Mouse (Mus musculus): ENCODE measurements at regions not wholly inside any gene's neighbourhood (a gene's known extent, or its start where the extent isn't known, plus 50 kb on each side); places are given as distances from the start of the nearest gene placed in this dataset.

DNA sequence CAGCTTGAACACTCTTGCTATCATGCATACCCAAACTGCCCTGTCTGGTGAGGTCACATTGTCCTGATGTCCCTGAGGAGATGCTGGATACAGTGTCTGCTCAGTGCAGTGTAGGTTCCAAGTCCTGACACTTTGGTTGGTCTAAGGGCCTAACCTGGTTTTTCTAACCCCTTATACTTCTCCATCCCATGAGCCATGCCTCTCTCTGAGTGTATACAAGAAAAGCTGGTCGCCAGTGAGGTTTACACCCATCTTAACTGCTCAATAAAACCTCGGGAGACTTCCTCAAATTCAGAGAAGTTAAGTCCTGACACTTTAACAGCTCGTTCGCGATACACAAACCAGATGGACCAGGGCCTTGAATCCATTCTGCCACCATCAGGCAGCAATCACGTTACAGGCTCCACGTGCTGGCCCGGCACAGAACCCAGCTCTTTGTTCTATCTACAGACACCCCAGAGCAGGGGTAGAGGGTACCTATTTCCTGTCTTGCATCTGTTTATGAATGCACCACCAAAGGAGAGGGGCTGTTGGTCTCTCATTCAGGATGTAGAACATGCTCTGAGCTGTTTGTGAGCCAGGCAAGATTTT lies 320.0 kb upstream of the Tbx3 start:
- Histone ChIP-seq H3K4me3 (ENCODE audit: insufficient read depth, low read length) (no peak overlapping the region), H3K4me1 (ENCODE audit: control insufficient read depth, insufficient read depth, low read length) (no peaks in the 10 kb centered on the region), H3K27ac (ENCODE audit: insufficient read depth, low read length) (no peak overlapping the region)
- TF ChIP-seq POLR2A (IDR thresholded peaks at IDR 0.05; ENCODE audit: extremely low read depth, insufficient read depth, low read length), result no peak
- no peak for TF ChIP-seq CTCF (IDR thresholded peaks at IDR 0.05; ENCODE audit: extremely low read depth, insufficient read depth, low read length)

DNA sequence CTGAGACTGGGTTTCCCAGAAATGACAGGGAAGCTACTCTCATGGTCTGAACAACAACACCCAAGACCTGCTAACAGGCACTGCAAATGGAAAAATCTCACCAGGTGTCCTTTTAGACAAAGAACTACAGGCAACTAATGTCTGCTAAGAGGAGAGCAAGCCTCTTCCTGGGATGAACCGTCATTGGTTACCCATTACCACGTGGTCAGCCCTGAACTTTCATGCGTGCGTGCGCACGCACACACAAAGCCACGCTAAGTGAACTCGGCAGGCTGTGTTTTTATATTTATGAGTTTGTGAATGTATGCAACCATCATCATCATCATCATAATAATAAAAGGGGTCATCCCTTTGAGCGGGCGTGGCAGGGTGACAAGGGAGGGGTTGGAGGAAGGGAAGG lies 315.0 kb upstream of the Tbx3 start:
- H3K4me3 ChIP-seq (ENCODE audit: insufficient read depth, low read length), result no peak overlapping the region
- no peaks in the 10 kb centered on the region for H3K4me1 ChIP-seq (ENCODE audit: control insufficient read depth, insufficient read depth, low read length)
- TF ChIP-seq CTCF (IDR thresholded peaks at IDR 0.05; ENCODE audit: extremely low read depth, insufficient read depth, low read length) (no peak), POLR2A (IDR thresholded peaks at IDR 0.05; ENCODE audit: extremely low read depth, insufficient read depth, low read length) (no peak)
- no peak overlapping the region for H3K27ac ChIP-seq (ENCODE audit: insufficient read depth, low read length)

DNA sequence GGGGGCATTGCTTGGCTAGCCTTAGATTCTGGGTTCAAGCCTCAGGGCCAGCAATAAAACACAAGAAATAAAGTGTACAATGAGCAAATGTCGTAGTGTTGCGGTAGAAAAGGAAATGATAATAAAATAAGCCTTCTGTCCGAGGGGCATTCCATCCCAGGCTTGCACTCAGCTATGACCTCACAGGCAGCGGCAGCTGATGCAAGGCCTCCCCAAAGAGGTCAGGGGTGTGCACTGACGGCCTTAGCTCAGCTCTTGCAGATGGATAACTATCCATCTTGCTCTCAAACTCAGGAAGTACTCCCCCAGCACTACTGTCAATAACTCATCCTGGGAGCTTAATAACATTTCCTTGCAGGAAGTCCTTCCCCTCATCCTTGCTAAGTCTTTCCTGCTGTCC lies 314.4 kb upstream of the Tbx3 start:
- H3K27ac ChIP-seq (ENCODE audit: insufficient read depth, low read length), result no peak overlapping the region
- no peak for TF ChIP-seq POLR2A (IDR thresholded peaks at IDR 0.05; ENCODE audit: extremely low read depth, insufficient read depth, low read length)
- no peak for TF ChIP-seq CTCF (IDR thresholded peaks at IDR 0.05; ENCODE audit: extremely low read depth, insufficient read depth, low read length)
- no peaks in the 10 kb centered on the region for H3K4me1 ChIP-seq (ENCODE audit: control insufficient read depth, insufficient read depth, low read length)
- no peak overlapping the region for H3K4me3 ChIP-seq (ENCODE audit: insufficient read depth, low read length)

DNA sequence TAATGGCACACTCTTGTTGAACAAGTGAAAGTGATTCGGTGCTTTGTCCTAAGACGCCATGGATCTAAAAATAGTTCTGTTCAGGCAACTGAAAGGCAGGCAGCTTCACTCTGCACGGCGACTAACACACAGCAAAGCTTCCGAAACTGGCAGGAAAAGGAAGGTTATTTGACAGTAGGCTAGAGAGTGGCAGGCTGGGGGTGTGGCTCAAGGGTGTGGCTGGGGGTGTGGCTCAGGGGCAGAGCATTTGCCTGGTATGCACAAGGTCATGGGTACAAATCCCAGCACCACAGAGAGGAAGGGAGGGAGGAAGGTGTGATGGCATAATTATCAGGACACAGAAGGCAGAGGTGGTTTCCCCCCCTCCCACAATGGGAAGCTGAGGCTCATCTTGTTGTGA lies 310.8 kb upstream of the Tbx3 start:
- no peaks in the 10 kb centered on the region for H3K4me1 ChIP-seq (ENCODE audit: control insufficient read depth, insufficient read depth, low read length)
- no peak overlapping the region for H3K4me3 ChIP-seq (ENCODE audit: insufficient read depth, low read length)
- H3K27ac ChIP-seq (ENCODE audit: insufficient read depth, low read length), result no peak overlapping the region
- TF ChIP-seq CTCF (IDR thresholded peaks at IDR 0.05; ENCODE audit: extremely low read depth, insufficient read depth, low read length) (no peak), POLR2A (IDR thresholded peaks at IDR 0.05; ENCODE audit: extremely low read depth, insufficient read depth, low read length) (no peak)

DNA sequence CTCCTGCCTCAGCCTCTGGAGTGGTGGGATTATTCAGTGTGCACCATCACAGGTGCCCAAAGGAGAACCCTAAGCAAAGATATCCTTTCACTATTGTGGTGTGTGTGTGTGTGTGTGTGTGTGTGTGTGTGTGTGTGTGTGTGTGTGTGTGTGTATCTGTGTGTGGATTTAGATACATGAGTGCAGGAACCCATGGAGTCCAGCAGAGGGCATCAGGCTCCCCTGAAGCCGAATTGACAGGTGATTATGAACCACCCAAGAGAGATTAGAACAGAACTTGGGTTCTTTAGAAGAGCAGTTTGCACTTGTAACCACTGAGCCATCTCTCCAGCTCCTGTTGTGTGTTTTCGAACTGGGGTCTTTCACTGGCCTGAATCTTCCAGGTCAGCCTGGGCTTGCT lies 310.1 kb upstream of the Tbx3 start:
- Histone ChIP-seq H3K4me1 (ENCODE audit: control insufficient read depth, insufficient read depth, low read length) (no peaks in the 10 kb centered on the region), H3K27ac (ENCODE audit: insufficient read depth, low read length) (no peak overlapping the region), H3K4me3 (ENCODE audit: insufficient read depth, low read length) (no peak overlapping the region)
- TF ChIP-seq CTCF (IDR thresholded peaks at IDR 0.05; ENCODE audit: extremely low read depth, insufficient read depth, low read length) (no peak), POLR2A (IDR thresholded peaks at IDR 0.05; ENCODE audit: extremely low read depth, insufficient read depth, low read length) (no peak)

DNA sequence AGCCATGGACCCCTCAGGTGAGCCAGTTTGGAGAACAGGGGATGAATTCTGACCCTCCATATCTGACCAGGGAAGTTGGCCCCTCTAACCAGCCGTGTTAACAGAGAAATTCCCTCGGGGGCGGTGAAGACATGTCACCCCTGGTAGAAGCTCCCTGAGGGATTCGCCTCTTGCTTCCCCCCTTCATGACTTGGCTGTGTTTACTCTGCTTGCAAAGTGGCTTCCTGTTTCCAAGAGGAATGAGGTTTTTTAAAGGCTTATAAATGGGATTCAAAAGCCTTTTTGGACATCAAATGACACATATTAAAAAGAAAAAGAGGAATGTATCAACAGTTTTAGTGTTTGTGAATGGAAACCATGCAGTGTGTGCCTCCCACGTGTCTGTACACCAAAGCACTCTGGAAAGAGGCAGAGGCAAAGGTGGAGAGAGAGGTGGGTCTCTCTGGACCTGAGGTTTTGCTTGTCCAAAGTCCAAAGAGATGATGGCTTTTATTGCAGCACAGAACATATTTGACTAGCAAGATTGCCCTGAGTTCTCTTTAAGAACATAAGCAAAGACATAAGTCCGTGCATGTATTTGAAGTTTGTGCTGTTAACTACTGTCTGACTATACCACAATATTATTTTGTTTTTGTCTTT lies 308.9 kb upstream of the Tbx3 start:
- TF ChIP-seq CTCF (IDR thresholded peaks at IDR 0.05; ENCODE audit: extremely low read depth, insufficient read depth, low read length), result no peak
- TF ChIP-seq POLR2A (IDR thresholded peaks at IDR 0.05; ENCODE audit: extremely low read depth, insufficient read depth, low read length), result no peak
- Histone ChIP-seq H3K4me1 (ENCODE audit: control insufficient read depth, insufficient read depth, low read length) (no peaks in the 10 kb centered on the region), H3K27ac (ENCODE audit: insufficient read depth, low read length) (no peak overlapping the region), H3K4me3 (ENCODE audit: insufficient read depth, low read length) (no peak overlapping the region)

DNA sequence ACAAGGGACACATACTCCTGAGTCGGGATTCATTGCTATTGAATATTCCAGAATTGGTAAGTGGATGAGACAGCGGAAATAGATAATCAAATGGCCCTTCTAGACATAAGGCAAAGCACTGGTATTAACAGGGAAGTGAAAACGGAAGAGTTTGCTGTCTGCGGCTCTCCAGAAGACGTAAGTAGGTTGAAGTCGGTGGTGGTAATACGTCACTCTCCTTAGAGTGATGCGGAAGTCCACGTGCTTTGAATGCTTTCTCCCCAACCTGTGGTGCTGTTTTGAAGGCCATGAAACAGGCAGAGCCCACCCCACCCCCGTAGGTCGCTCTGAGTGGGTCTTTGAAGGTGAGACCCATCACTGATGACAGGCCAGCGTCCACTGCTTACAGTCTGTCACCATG lies 308.0 kb upstream of the Tbx3 start:
- Histone ChIP-seq H3K4me3 (ENCODE audit: insufficient read depth, low read length) (no peak overlapping the region), H3K27ac (ENCODE audit: insufficient read depth, low read length) (no peak overlapping the region), H3K4me1 (ENCODE audit: control insufficient read depth, insufficient read depth, low read length) (no peaks in the 10 kb centered on the region)
- TF ChIP-seq POLR2A (IDR thresholded peaks at IDR 0.05; ENCODE audit: extremely low read depth, insufficient read depth, low read length), result no peak
- TF ChIP-seq CTCF (IDR thresholded peaks at IDR 0.05; ENCODE audit: extremely low read depth, insufficient read depth, low read length), result no peak

DNA sequence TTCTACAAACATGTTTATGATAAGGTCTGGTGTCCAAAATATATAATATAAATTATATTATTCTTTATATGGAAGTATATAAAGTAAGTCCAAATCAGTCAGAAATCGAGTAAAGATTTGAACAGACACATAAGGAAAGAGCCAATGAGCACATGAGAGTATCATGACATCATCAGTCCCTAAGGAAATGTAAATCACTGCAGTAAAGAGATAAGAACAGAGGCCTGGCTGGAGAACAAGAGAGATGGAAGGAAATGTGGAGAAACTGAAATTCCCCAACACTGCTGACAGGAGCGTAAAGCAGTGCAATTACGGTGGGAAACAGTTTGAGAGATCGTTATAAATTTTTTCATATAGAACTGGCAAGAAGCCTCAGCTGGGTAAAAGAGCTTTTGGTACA lies 306.2 kb upstream of the Tbx3 start:
- Histone ChIP-seq H3K4me3 (ENCODE audit: insufficient read depth, low read length) (no peak overlapping the region), H3K4me1 (ENCODE audit: control insufficient read depth, insufficient read depth, low read length) (no peaks in the 10 kb centered on the region), H3K27ac (ENCODE audit: insufficient read depth, low read length) (no peak overlapping the region)
- no peak for TF ChIP-seq POLR2A (IDR thresholded peaks at IDR 0.05; ENCODE audit: extremely low read depth, insufficient read depth, low read length)
- TF ChIP-seq CTCF (IDR thresholded peaks at IDR 0.05; ENCODE audit: extremely low read depth, insufficient read depth, low read length), result no peak

DNA sequence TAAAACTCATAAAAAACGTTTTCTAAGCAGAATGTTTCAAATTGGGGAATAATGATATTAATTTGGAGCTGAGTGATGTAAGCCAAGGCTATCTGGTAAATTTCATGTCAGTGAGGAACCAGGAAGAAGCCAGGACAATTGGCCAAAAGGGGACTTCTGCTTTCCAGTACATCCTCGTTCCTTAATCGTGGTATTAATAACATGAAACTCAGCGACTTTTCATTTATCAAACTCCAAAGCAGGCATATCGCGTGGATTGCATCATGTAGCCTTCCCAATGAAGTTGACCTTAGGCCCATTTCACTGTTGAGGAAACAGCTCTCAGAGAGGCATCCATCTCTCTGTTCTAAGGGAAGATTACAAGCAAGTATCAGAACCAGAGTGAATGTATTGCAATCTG lies 305.3 kb upstream of the Tbx3 start:
- TF ChIP-seq POLR2A (IDR thresholded peaks at IDR 0.05; ENCODE audit: extremely low read depth, insufficient read depth, low read length) (no peak), CTCF (IDR thresholded peaks at IDR 0.05; ENCODE audit: extremely low read depth, insufficient read depth, low read length) (no peak)
- H3K27ac ChIP-seq (ENCODE audit: insufficient read depth, low read length), result no peak overlapping the region
- H3K4me1 ChIP-seq (ENCODE audit: control insufficient read depth, insufficient read depth, low read length), result no peaks in the 10 kb centered on the region
- H3K4me3 ChIP-seq (ENCODE audit: insufficient read depth, low read length), result no peak overlapping the region

DNA sequence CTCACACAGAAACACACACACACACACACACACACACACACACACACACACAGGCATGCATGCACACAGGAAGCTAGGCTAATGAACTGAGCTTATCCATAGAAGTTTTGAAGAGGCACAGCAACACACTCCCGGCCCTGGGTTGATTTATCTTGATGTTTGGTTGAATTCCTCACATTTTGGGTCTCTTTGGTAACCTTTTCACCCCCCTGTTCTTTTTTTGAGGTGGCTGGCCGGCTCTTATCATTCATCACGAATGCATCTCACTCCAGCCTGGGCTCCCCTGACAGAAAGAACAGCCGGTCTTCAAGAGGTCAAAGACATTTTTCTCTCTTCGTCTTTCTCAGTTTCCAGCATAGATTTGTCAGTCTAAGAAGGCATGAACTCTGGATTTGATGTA lies 304.2 kb upstream of the Tbx3 start:
- TF ChIP-seq POLR2A (IDR thresholded peaks at IDR 0.05; ENCODE audit: extremely low read depth, insufficient read depth, low read length), result no peak
- no peak for TF ChIP-seq CTCF (IDR thresholded peaks at IDR 0.05; ENCODE audit: extremely low read depth, insufficient read depth, low read length)
- no peak overlapping the region for H3K27ac ChIP-seq (ENCODE audit: insufficient read depth, low read length)
- no peak overlapping the region for H3K4me3 ChIP-seq (ENCODE audit: insufficient read depth, low read length)
- H3K4me1 ChIP-seq (ENCODE audit: control insufficient read depth, insufficient read depth, low read length), result no peaks in the 10 kb centered on the region
